Mouse (Mus musculus) adrenal gland, postnatal 4 days (tissue): ENCODE measurements around the gene Armc8. TPM values are rescaled to one million over a fixed set of nuclear protein-coding genes. Genes with fewer than 3 reads are reported as not detected.

Source experiments
- DNase-seq, 2 experiments: peaks; one replicate each; pipeline ENCODE4 v3.0.0; 2021 to 2022; ENCODE audit warnings: low spot score in 2 of 2, mixed read lengths in 2 of 2
- total RNA-seq, 2 experiments: library from RNA; stranded (reverse); gene quantifications; 2 replicates each; pipeline ENCODE4 v1.2.3; 2021

Armc8 gene
- total RNA-seq, 2 experiments from 2014 or later: 34.3 to 38.9 TPM

- no peak for DNase-seq
Observed at GRCm38 (mm10) chr9:99531865-99532264, 36.8 kb downstream of the Armc8 start.

GRCm38 (mm10) chr9:99505875-99506274 lies 62.8 kb downstream of the Armc8 start:
- no peak for DNase-seq

GRCm38 (mm10) chr9:99499336-99499735 lies 69.4 kb downstream of the Armc8 start:
- DNase-seq: no peak

GRCm38 (mm10) chr9:99492634-99493200 lies 76.0 kb downstream of the Armc8 start:
- no peak for DNase-seq

- DNase-seq: no peak
Observed at GRCm38 (mm10) chr9:99491050-99491449, 77.6 kb downstream of the Armc8 start.

- no peak for DNase-seq
Observed at GRCm38 (mm10) chr9:99487841-99488240, 80.9 kb downstream of the Armc8 start.

GRCm38 (mm10) chr9:99487126-99487695 lies 81.5 kb downstream of the Armc8 start:
- DNase-seq: no peak

GRCm38 (mm10) chr9:99485144-99485543 lies 83.6 kb downstream of the Armc8 start:
- no peak for DNase-seq

- no peak for DNase-seq
Observed at GRCm38 (mm10) chr9:99484632-99485031, 84.1 kb downstream of the Armc8 start.

- no peak for DNase-seq
Observed at GRCm38 (mm10) chr9:99483191-99483590, 85.5 kb downstream of the Armc8 start.

- DNase-seq: no peak
Observed at GRCm38 (mm10) chr9:99480764-99481163, 87.9 kb downstream of the Armc8 start.

GRCm38 (mm10) chr9:99479181-99479711 lies 89.5 kb downstream of the Armc8 start:
- DNase-seq: no peak

GRCm38 (mm10) chr9:99471334-99471733 lies 97.4 kb downstream of the Armc8 start:
- no peak for DNase-seq

GRCm38 (mm10) chr9:99470347-99471092 lies 98.2 kb downstream of the Armc8 start:
- DNase-seq: no peak

GRCm38 (mm10) chr9:99469681-99470273 lies 98.9 kb downstream of the Armc8 start:
- DNase-seq: no peak

GRCm38 (mm10) chr9:99468572-99468971 lies 100.1 kb downstream of the Armc8 start:
- DNase-seq: no peak

GRCm38 (mm10) chr9:99464876-99465275 lies 103.8 kb downstream of the Armc8 start:
- no peak for DNase-seq

GRCm38 (mm10) chr9:99459730-99460129 lies 109.0 kb downstream of the Armc8 start:
- DNase-seq: no peak

GRCm38 (mm10) chr9:99458529-99459208 lies 110.0 kb downstream of the Armc8 start:
- peak in 1 of 2 experiments; percentile 35 for DNase-seq

GRCm38 (mm10) chr9:99454211-99454610 lies 114.5 kb downstream of the Armc8 start:
- no peak for DNase-seq

GRCm38 (mm10) chr9:99451161-99451560 lies 117.5 kb downstream of the Armc8 start, which contains the start of gene Nme9:
Gene Nme9 (plus strand): TSS chr9:99451475.
- no peak for DNase-seq
